Mouse (Mus musculus): ENCODE measurements around the gene Prkaa2. TPM values are rescaled to one million over a fixed set of nuclear protein-coding genes. Genes with fewer than 3 reads are reported as not detected.

The Prkaa2 gene
- polyA plus RNA-seq, 1 experiment from 2014 or later, result 5.0 TPM

GRCm38 (mm10) chr4:105113042-105113441 lies 3.4 kb upstream of the Prkaa2 start:
- Histone ChIP-seq H3K9me3 (ENCODE audit: control insufficient read depth, low read length) (no peaks in the 10 kb centered on the region), H3K4me1 (ENCODE audit: control insufficient read depth, insufficient read depth, low read length) (peaks cover 7% of the 10 kb centered on the region; the same call in 1 of the 2 replicates), H3K4me3 (ENCODE audit: low read depth, low read length) (no peak overlapping the region), H3K36me3 (ENCODE audit: control insufficient read depth, insufficient read depth, low read length) (no peaks in the 10 kb centered on the region), H3K27ac (ENCODE audit: low read depth, low read length) (no peak overlapping the region), H3K9ac (ENCODE audit: low read length) (no peak overlapping the region), H3K4me2 (ENCODE audit: low read depth) (no peak overlapping the region), H3K27me3 (ENCODE audit: control insufficient read depth, insufficient read depth, low read length) (peaks cover 6% of the 10 kb centered on the region; the same call in 1 of the 2 replicates)
- no peak for ATAC-seq (ENCODE audit: insufficient read depth, low FRiP score, low TSS enrichment)
- no peak for DNase-seq (ENCODE audit: low spot score)
- 87% methylated on average over 5 of the region's 5 CpGs for WGBS

- ATAC-seq (ENCODE audit: insufficient read depth, low FRiP score, low TSS enrichment), result no peak
- 93% methylated on average over 11 of the region's 11 CpGs for WGBS
These were observed 2.1 kb upstream of the Prkaa2 start for GRCm38 (mm10) chr4:105111770-105112169.

GRCm38 (mm10) chr4:105110684-105111035 lies 970 bp upstream of the Prkaa2 start:
- no peaks in the 10 kb centered on the region for H3K36me3 ChIP-seq (ENCODE audit: control insufficient read depth, insufficient read depth, low read length)
- H3K9me3 ChIP-seq (ENCODE audit: control insufficient read depth, low read length), result no peaks in the 10 kb centered on the region
- ATAC-seq (ENCODE audit: insufficient read depth, low FRiP score, low TSS enrichment) (no peak), DNase-seq (ENCODE audit: low spot score) (no peak)
- peak overlapping the region; percentile 76; the same call in 1 of the 2 replicates for H3K4me3 ChIP-seq (ENCODE audit: low read depth, low read length)
- peaks cover 7% of the 10 kb centered on the region; the same call in 1 of the 2 replicates for H3K4me1 ChIP-seq (ENCODE audit: control insufficient read depth, insufficient read depth, low read length)
- peaks cover 6% of the 10 kb centered on the region; the same call in 1 of the 2 replicates for H3K27me3 ChIP-seq (ENCODE audit: control insufficient read depth, insufficient read depth, low read length)
- 55% methylated on average over 4 of the region's 4 CpGs for WGBS
- H3K9ac ChIP-seq (ENCODE audit: low read length), result peak overlapping the region; percentile 4; the same call in 1 of the 2 replicates
- peak overlapping the region; percentile 93 for H3K4me2 ChIP-seq (ENCODE audit: low read depth)
- H3K27ac ChIP-seq (ENCODE audit: low read depth, low read length), result no peak overlapping the region

More at GRCm38 (mm10) chr4:105111770-105112169, 2.1 kb upstream of the Prkaa2 start:
- H3K4me3 ChIP-seq (ENCODE audit: low read depth, low read length), result no peak overlapping the region
- DNase-seq (ENCODE audit: low spot score), result no peak
- H3K9me3 ChIP-seq (ENCODE audit: control insufficient read depth, low read length), result no peaks in the 10 kb centered on the region
- no peak overlapping the region for H3K4me2 ChIP-seq (ENCODE audit: low read depth)
- H3K27ac ChIP-seq (ENCODE audit: low read depth, low read length), result no peak overlapping the region
- H3K27me3 ChIP-seq (ENCODE audit: control insufficient read depth, insufficient read depth, low read length), result peaks cover 6% of the 10 kb centered on the region; the same call in 1 of the 2 replicates
- H3K9ac ChIP-seq (ENCODE audit: low read length), result no peak overlapping the region
- peaks cover 7% of the 10 kb centered on the region; the same call in 1 of the 2 replicates for H3K4me1 ChIP-seq (ENCODE audit: control insufficient read depth, insufficient read depth, low read length)
- H3K36me3 ChIP-seq (ENCODE audit: control insufficient read depth, insufficient read depth, low read length), result no peaks in the 10 kb centered on the region

GRCm38 (mm10) chr4:105109990-105110683 lies 447 bp upstream of the Prkaa2 start:
- DNase-seq (ENCODE audit: low spot score) (no peak), ATAC-seq (ENCODE audit: insufficient read depth, low FRiP score, low TSS enrichment) (peak; percentile 77)
- Histone ChIP-seq H3K36me3 (ENCODE audit: control insufficient read depth, insufficient read depth, low read length) (no peaks in the 10 kb centered on the region), H3K4me2 (ENCODE audit: low read depth) (peak overlapping the region; percentile 93), H3K27me3 (ENCODE audit: control insufficient read depth, insufficient read depth, low read length) (peaks cover 6% of the 10 kb centered on the region; the same call in 1 of the 2 replicates), H3K27ac (ENCODE audit: low read depth, low read length) (peak overlapping the region; percentile 20; the same call in 1 of the 2 replicates), H3K4me3 (ENCODE audit: low read depth, low read length) (peak overlapping the region; percentile 76), H3K9me3 (ENCODE audit: control insufficient read depth, low read length) (no peaks in the 10 kb centered on the region), H3K4me1 (ENCODE audit: control insufficient read depth, insufficient read depth, low read length) (peaks cover 7% of the 10 kb centered on the region; the same call in 1 of the 2 replicates), H3K9ac (ENCODE audit: low read length) (peak overlapping the region; percentile 79)
- 2% methylated on average over 23 of the region's 24 CpGs for WGBS

- Histone ChIP-seq H3K4me1 (ENCODE audit: control insufficient read depth, insufficient read depth, low read length) (peaks cover 7% of the 10 kb centered on the region; the same call in 1 of the 2 replicates), H3K9me3 (ENCODE audit: control insufficient read depth, low read length) (no peaks in the 10 kb centered on the region), H3K27ac (ENCODE audit: low read depth, low read length) (no peak overlapping the region), H3K4me3 (ENCODE audit: low read depth, low read length) (peak overlapping the region; percentile 76), H3K36me3 (ENCODE audit: control insufficient read depth, insufficient read depth, low read length) (no peaks in the 10 kb centered on the region), H3K4me2 (ENCODE audit: low read depth) (peak overlapping the region; percentile 93), H3K27me3 (ENCODE audit: control insufficient read depth, insufficient read depth, low read length) (peaks cover 6% of the 10 kb centered on the region; the same call in 1 of the 2 replicates), H3K9ac (ENCODE audit: low read length) (no peak overlapping the region)
- WGBS, result 35% methylated on average over 5 of the region's 5 CpGs
- DNase-seq (ENCODE audit: low spot score) (peak; percentile 13), ATAC-seq (ENCODE audit: insufficient read depth, low FRiP score, low TSS enrichment) (0 out of 2 replicates have a peak, but pooled peaks have one; percentile 0)
These were observed 970 bp downstream of the Prkaa2 start for GRCm38 (mm10) chr4:105108641-105109198.

GRCm38 (mm10) chr4:105107943-105108640 lies 1.6 kb downstream of the Prkaa2 start:
- DNase-seq (ENCODE audit: low spot score) (no peak), ATAC-seq (ENCODE audit: insufficient read depth, low FRiP score, low TSS enrichment) (no peak)
- WGBS, result 72% methylated on average over 12 of the region's 12 CpGs
- Histone ChIP-seq H3K36me3 (ENCODE audit: control insufficient read depth, insufficient read depth, low read length) (no peaks in the 10 kb centered on the region), H3K27me3 (ENCODE audit: control insufficient read depth, insufficient read depth, low read length) (peaks cover 6% of the 10 kb centered on the region; the same call in 1 of the 2 replicates), H3K4me2 (ENCODE audit: low read depth) (no peak overlapping the region), H3K9me3 (ENCODE audit: control insufficient read depth, low read length) (no peaks in the 10 kb centered on the region), H3K4me3 (ENCODE audit: low read depth, low read length) (no peak overlapping the region), H3K27ac (ENCODE audit: low read depth, low read length) (no peak overlapping the region), H3K4me1 (ENCODE audit: control insufficient read depth, insufficient read depth, low read length) (peaks cover 7% of the 10 kb centered on the region; the same call in 1 of the 2 replicates), H3K9ac (ENCODE audit: low read length) (no peak overlapping the region)

- DNase-seq (ENCODE audit: low spot score) (no peak), ATAC-seq (ENCODE audit: insufficient read depth, low FRiP score, low TSS enrichment) (no peak)
- H3K9me3 ChIP-seq (ENCODE audit: control insufficient read depth, low read length), result no peaks in the 10 kb centered on the region
- H3K36me3 ChIP-seq (ENCODE audit: control insufficient read depth, insufficient read depth, low read length), result no peaks in the 10 kb centered on the region
- 0 out of 2 replicates have a peak, but pooled peaks cover 3% of the 10 kb centered on the region for H3K4me1 ChIP-seq (ENCODE audit: control insufficient read depth, insufficient read depth, low read length)
- WGBS, result 91% methylated on average over 6 of the region's 6 CpGs
- H3K27me3 ChIP-seq (ENCODE audit: control insufficient read depth, insufficient read depth, low read length), result peaks cover 4% of the 10 kb centered on the region; the same call in 1 of the 2 replicates
- H3K4me3 ChIP-seq (ENCODE audit: low read depth, low read length), result no peak overlapping the region
- no peak overlapping the region for H3K4me2 ChIP-seq (ENCODE audit: low read depth)
- H3K9ac ChIP-seq (ENCODE audit: low read length), result no peak overlapping the region
- no peak overlapping the region for H3K27ac ChIP-seq (ENCODE audit: low read depth, low read length)
These were observed 5.4 kb downstream of the Prkaa2 start for GRCm38 (mm10) chr4:105104099-105104872.

GRCm38 (mm10) chr4:105101337-105101688 lies 8.4 kb downstream of the Prkaa2 start:
- Histone ChIP-seq H3K4me3 (ENCODE audit: low read depth, low read length) (no peak overlapping the region), H3K4me1 (ENCODE audit: control insufficient read depth, insufficient read depth, low read length) (no peaks in the 10 kb centered on the region), H3K27me3 (ENCODE audit: control insufficient read depth, insufficient read depth, low read length) (no peaks in the 10 kb centered on the region), H3K4me2 (ENCODE audit: low read depth) (no peak overlapping the region), H3K9ac (ENCODE audit: low read length) (no peak overlapping the region), H3K36me3 (ENCODE audit: control insufficient read depth, insufficient read depth, low read length) (no peaks in the 10 kb centered on the region), H3K27ac (ENCODE audit: low read depth, low read length) (no peak overlapping the region), H3K9me3 (ENCODE audit: control insufficient read depth, low read length) (no peaks in the 10 kb centered on the region)
- DNase-seq (ENCODE audit: low spot score) (no peak), ATAC-seq (ENCODE audit: insufficient read depth, low FRiP score, low TSS enrichment) (no peak)
- 89% methylated on average over 4 of the region's 4 CpGs for WGBS
